Mouse (Mus musculus): ENCODE measurements at regions not wholly inside any gene's neighbourhood (a gene's known extent, or its start where the extent isn't known, plus 50 kb on each side); places are given as distances from the start of the nearest gene placed in this dataset.

- H3K4me2 ChIP-seq, result no peak overlapping the region
- H3K9ac ChIP-seq (ENCODE audit: low read length), result no peak overlapping the region
- no peaks in the 10 kb centered on the region for H3K9me3 ChIP-seq (ENCODE audit: control insufficient read depth, low read length)
- DNase-seq (ENCODE audit: low spot score, missing footprints) (no peak), ATAC-seq (ENCODE audit: low FRiP score) (no peak)
- no peak overlapping the region for H3K4me3 ChIP-seq (ENCODE audit: low read depth, low read length)
- no peaks in the 10 kb centered on the region for H3K36me3 ChIP-seq (ENCODE audit: control insufficient read depth, insufficient read depth, low read length)
- 92% methylated on average over 4 of the region's 4 CpGs for WGBS
- H3K27ac ChIP-seq (ENCODE audit: low read depth, low read length), result no peak overlapping the region
- no peaks in the 10 kb centered on the region for H3K27me3 ChIP-seq (ENCODE audit: control insufficient read depth, insufficient read depth, low read length)
- H3K4me1 ChIP-seq (ENCODE audit: control insufficient read depth, insufficient read depth, low read length), result 0 out of 2 replicates have a peak, but pooled peaks cover 2% of the 10 kb centered on the region
Measured at GRCm38 (mm10) chr12:39934877-39935276, 102.9 kb downstream of the Arl4a start.

DNA sequence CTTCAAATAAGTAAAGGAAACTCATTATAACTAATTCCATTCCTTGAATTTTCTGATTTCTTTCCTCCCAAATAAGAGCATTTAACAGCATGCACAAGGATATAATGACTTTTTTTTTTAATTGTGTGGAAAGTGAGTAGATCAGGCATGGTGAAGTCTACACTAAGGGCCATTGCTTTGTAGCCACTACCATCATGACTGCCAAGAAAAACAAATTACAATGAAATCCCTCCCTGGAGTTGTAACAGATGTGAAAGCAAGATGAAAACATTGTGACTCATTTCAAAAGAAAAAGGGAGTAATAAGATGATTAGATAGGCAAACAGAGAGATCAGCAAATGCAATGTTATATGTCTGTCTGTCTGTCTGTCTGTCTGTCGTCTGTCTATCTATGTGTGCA lies 106.6 kb downstream of the Arl4a start:
- no peak for DNase-seq (ENCODE audit: low spot score, missing footprints)
- no peak overlapping the region for H3K4me3 ChIP-seq (ENCODE audit: low read depth, low read length)
- no peaks in the 10 kb centered on the region for H3K27me3 ChIP-seq (ENCODE audit: control insufficient read depth, insufficient read depth, low read length)
- no peaks in the 10 kb centered on the region for H3K36me3 ChIP-seq (ENCODE audit: control insufficient read depth, insufficient read depth, low read length)
- 85% methylated on average over 1 of the region's 1 CpGs for WGBS
- no peak overlapping the region for H3K4me2 ChIP-seq
- H3K4me1 ChIP-seq (ENCODE audit: control insufficient read depth, insufficient read depth, low read length), result no peaks in the 10 kb centered on the region
- H3K9me3 ChIP-seq (ENCODE audit: control insufficient read depth, low read length), result no peaks in the 10 kb centered on the region
- H3K27ac ChIP-seq (ENCODE audit: low read depth, low read length), result no peak overlapping the region
- no peak overlapping the region for H3K9ac ChIP-seq (ENCODE audit: low read length)
- ATAC-seq (ENCODE audit: low FRiP score), result no peak

GRCm38 (mm10) chr12:39927902-39928301 lies 109.9 kb downstream of the Arl4a start:
- no peak overlapping the region for H3K9ac ChIP-seq (ENCODE audit: low read length)
- no peak overlapping the region for H3K4me2 ChIP-seq
- H3K9me3 ChIP-seq (ENCODE audit: control insufficient read depth, low read length), result no peaks in the 10 kb centered on the region
- ATAC-seq (ENCODE audit: low FRiP score), result no peak
- H3K36me3 ChIP-seq (ENCODE audit: control insufficient read depth, insufficient read depth, low read length), result no peaks in the 10 kb centered on the region
- H3K4me3 ChIP-seq (ENCODE audit: low read depth, low read length), result no peak overlapping the region
- no peaks in the 10 kb centered on the region for H3K27me3 ChIP-seq (ENCODE audit: control insufficient read depth, insufficient read depth, low read length)
- no peaks in the 10 kb centered on the region for H3K4me1 ChIP-seq (ENCODE audit: control insufficient read depth, insufficient read depth, low read length)
- no peak overlapping the region for H3K27ac ChIP-seq (ENCODE audit: low read depth, low read length)
- no peak for DNase-seq (ENCODE audit: low spot score, missing footprints)

DNA sequence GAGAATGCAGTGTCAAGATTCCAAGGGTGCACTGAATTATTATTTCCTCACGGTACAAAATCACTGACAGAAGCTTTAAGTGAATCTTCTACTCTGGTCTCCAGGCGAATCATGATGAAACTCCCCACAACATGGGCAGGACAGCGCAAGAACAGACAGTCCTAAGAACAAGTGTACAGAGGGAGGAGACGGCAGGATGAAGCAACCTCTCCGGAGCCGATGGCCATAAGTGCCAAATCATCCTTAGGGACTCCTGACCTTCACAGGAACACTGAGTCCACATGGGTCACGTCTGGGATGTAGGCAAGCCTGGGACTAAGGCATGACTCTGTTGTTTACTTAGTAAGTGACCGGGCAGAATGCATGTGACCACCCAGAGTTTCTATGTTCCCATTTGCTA lies 110.8 kb downstream of the Arl4a start:
- Histone ChIP-seq H3K4me2 (no peak overlapping the region), H3K9ac (ENCODE audit: low read length) (no peak overlapping the region), H3K4me1 (ENCODE audit: control insufficient read depth, insufficient read depth, low read length) (no peaks in the 10 kb centered on the region), H3K27ac (ENCODE audit: low read depth, low read length) (no peak overlapping the region), H3K9me3 (ENCODE audit: control insufficient read depth, low read length) (no peaks in the 10 kb centered on the region), H3K36me3 (ENCODE audit: control insufficient read depth, insufficient read depth, low read length) (no peaks in the 10 kb centered on the region), H3K4me3 (ENCODE audit: low read depth, low read length) (no peak overlapping the region), H3K27me3 (ENCODE audit: control insufficient read depth, insufficient read depth, low read length) (no peaks in the 10 kb centered on the region)
- no peak for ATAC-seq (ENCODE audit: low FRiP score)
- 88% methylated on average over 8 of the region's 8 CpGs for WGBS
- no peak for DNase-seq (ENCODE audit: low spot score, missing footprints)

GRCm38 (mm10) chr12:39921481-39921880 lies 116.3 kb downstream of the Arl4a start:
- Histone ChIP-seq H3K9ac (ENCODE audit: low read length) (no peak overlapping the region), H3K36me3 (ENCODE audit: control insufficient read depth, insufficient read depth, low read length) (no peaks in the 10 kb centered on the region), H3K27me3 (ENCODE audit: control insufficient read depth, insufficient read depth, low read length) (no peaks in the 10 kb centered on the region), H3K4me3 (ENCODE audit: low read depth, low read length) (no peak overlapping the region), H3K27ac (ENCODE audit: low read depth, low read length) (no peak overlapping the region), H3K4me2 (no peak overlapping the region), H3K9me3 (ENCODE audit: control insufficient read depth, low read length) (no peaks in the 10 kb centered on the region), H3K4me1 (ENCODE audit: control insufficient read depth, insufficient read depth, low read length) (peaks cover 6% of the 10 kb centered on the region; the same call in 1 of the 2 replicates)
- DNase-seq (ENCODE audit: low spot score, missing footprints) (no peak), ATAC-seq (ENCODE audit: low FRiP score) (no peak)
- 70% methylated on average over 3 of the region's 3 CpGs for WGBS

GRCm38 (mm10) chr12:39920466-39920913 lies 117.3 kb downstream of the Arl4a start:
- no peak overlapping the region for H3K4me2 ChIP-seq
- WGBS, result 10% methylated on average over 8 of the region's 8 CpGs
- peak; percentile 86 for ATAC-seq (ENCODE audit: low FRiP score)
- H3K27me3 ChIP-seq (ENCODE audit: control insufficient read depth, insufficient read depth, low read length), result no peaks in the 10 kb centered on the region
- H3K27ac ChIP-seq (ENCODE audit: low read depth, low read length), result no peak overlapping the region
- no peak overlapping the region for H3K9ac ChIP-seq (ENCODE audit: low read length)
- H3K9me3 ChIP-seq (ENCODE audit: control insufficient read depth, low read length), result no peaks in the 10 kb centered on the region
- H3K36me3 ChIP-seq (ENCODE audit: control insufficient read depth, insufficient read depth, low read length), result no peaks in the 10 kb centered on the region
- DNase-seq (ENCODE audit: low spot score, missing footprints), result peak; percentile 89
- no peak overlapping the region for H3K4me3 ChIP-seq (ENCODE audit: low read depth, low read length)
- H3K4me1 ChIP-seq (ENCODE audit: control insufficient read depth, insufficient read depth, low read length), result peaks cover 6% of the 10 kb centered on the region; the same call in 1 of the 2 replicates

- Histone ChIP-seq H3K9ac (ENCODE audit: low read length) (no peak overlapping the region), H3K4me1 (ENCODE audit: control insufficient read depth, insufficient read depth, low read length) (peaks cover 6% of the 10 kb centered on the region; the same call in 1 of the 2 replicates), H3K36me3 (ENCODE audit: control insufficient read depth, insufficient read depth, low read length) (no peaks in the 10 kb centered on the region), H3K4me2 (no peak overlapping the region), H3K27ac (ENCODE audit: low read depth, low read length) (no peak overlapping the region), H3K27me3 (ENCODE audit: control insufficient read depth, insufficient read depth, low read length) (no peaks in the 10 kb centered on the region), H3K4me3 (ENCODE audit: low read depth, low read length) (no peak overlapping the region), H3K9me3 (ENCODE audit: control insufficient read depth, low read length) (no peaks in the 10 kb centered on the region)
- 81% methylated on average over 2 of the region's 2 CpGs for WGBS
- DNase-seq (ENCODE audit: low spot score, missing footprints), result peak; percentile 82
- ATAC-seq (ENCODE audit: low FRiP score), result peak; percentile 36; the same call in 1 of the 2 replicates
Measured at GRCm38 (mm10) chr12:39919909-39920308, 117.9 kb downstream of the Arl4a start.

GRCm38 (mm10) chr12:39888493-39888892 lies 149.3 kb downstream of the Arl4a start:
- Histone ChIP-seq H3K4me3 (ENCODE audit: low read depth, low read length) (no peak overlapping the region), H3K4me2 (no peak overlapping the region), H3K27ac (ENCODE audit: low read depth, low read length) (no peak overlapping the region), H3K36me3 (ENCODE audit: control insufficient read depth, insufficient read depth, low read length) (no peaks in the 10 kb centered on the region), H3K9ac (ENCODE audit: low read length) (no peak overlapping the region), H3K9me3 (ENCODE audit: control insufficient read depth, low read length) (no peaks in the 10 kb centered on the region), H3K4me1 (ENCODE audit: control insufficient read depth, insufficient read depth, low read length) (no peaks in the 10 kb centered on the region), H3K27me3 (ENCODE audit: control insufficient read depth, insufficient read depth, low read length) (no peaks in the 10 kb centered on the region)
- 37% methylated on average over 5 of the region's 5 CpGs for WGBS
- no peak for ATAC-seq (ENCODE audit: low FRiP score)
- no peak for DNase-seq (ENCODE audit: low spot score, missing footprints)

- WGBS, result 79% methylated on average over 3 of the region's 3 CpGs
- H3K9ac ChIP-seq (ENCODE audit: low read length), result no peak overlapping the region
- ATAC-seq (ENCODE audit: low FRiP score) (no peak), DNase-seq (ENCODE audit: low spot score, missing footprints) (no peak)
- no peaks in the 10 kb centered on the region for H3K4me1 ChIP-seq (ENCODE audit: control insufficient read depth, insufficient read depth, low read length)
- H3K27me3 ChIP-seq (ENCODE audit: control insufficient read depth, insufficient read depth, low read length), result no peaks in the 10 kb centered on the region
- no peaks in the 10 kb centered on the region for H3K36me3 ChIP-seq (ENCODE audit: control insufficient read depth, insufficient read depth, low read length)
- H3K9me3 ChIP-seq (ENCODE audit: control insufficient read depth, low read length), result no peaks in the 10 kb centered on the region
- no peak overlapping the region for H3K4me3 ChIP-seq (ENCODE audit: low read depth, low read length)
- no peak overlapping the region for H3K27ac ChIP-seq (ENCODE audit: low read depth, low read length)
- no peak overlapping the region for H3K4me2 ChIP-seq
Measured at GRCm38 (mm10) chr12:39885366-39885765, 152.5 kb downstream of the Arl4a start.

DNA sequence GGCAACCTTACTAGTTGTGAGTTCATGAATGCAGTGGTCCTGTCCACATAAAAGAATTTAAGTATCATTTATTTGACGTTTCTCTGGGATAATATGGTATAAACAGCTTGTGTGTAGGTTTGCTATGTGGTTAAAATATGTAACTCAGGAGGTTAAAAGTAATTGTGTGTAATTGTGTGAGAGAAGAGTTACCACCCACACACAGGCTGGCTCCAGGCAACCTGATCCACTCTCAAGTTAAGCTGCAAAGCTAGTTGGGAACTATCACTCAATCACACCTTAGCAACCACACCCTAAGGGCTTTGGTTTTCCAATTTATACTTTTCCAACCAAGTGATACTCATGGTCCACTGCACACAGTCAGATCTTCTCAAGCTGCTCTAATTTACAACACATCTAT lies 157.5 kb downstream of the Arl4a start:
- H3K4me3 ChIP-seq (ENCODE audit: low read depth, low read length), result no peak overlapping the region
- H3K9me3 ChIP-seq (ENCODE audit: control insufficient read depth, low read length), result no peaks in the 10 kb centered on the region
- WGBS, result 79% methylated on average over 1 of the region's 1 CpGs
- no peaks in the 10 kb centered on the region for H3K36me3 ChIP-seq (ENCODE audit: control insufficient read depth, insufficient read depth, low read length)
- no peaks in the 10 kb centered on the region for H3K4me1 ChIP-seq (ENCODE audit: control insufficient read depth, insufficient read depth, low read length)
- H3K4me2 ChIP-seq, result no peak overlapping the region
- DNase-seq (ENCODE audit: low spot score, missing footprints), result no peak
- H3K27me3 ChIP-seq (ENCODE audit: control insufficient read depth, insufficient read depth, low read length), result no peaks in the 10 kb centered on the region
- no peak overlapping the region for H3K27ac ChIP-seq (ENCODE audit: low read depth, low read length)
- ATAC-seq (ENCODE audit: low FRiP score), result no peak
- H3K9ac ChIP-seq (ENCODE audit: low read length), result no peak overlapping the region
